Mouse (Mus musculus): ENCODE data around the gene A430005L14Rik.

DNA sequence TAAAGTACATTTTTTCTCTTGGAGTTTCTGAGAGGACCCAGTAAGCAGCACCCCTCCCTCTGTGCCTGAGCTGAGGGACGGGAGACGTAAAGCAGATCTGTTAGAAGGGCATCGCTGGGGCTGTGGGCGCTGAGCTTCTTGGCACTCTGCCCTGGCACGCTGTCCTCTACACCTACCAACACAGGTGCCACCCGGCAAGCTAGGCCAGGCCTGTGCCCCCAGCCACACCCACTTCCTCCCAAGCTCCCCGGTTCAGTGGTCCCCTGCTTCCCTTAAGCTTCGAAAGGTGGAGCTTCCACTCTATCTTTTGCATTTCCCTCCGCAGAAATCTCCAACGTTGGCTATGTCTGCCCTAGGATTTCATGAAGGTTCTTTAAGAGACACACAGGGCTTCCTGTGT, 22.2 kb downstream of the A430005L14Rik start:
- no peak for TF ChIP-seq POLR2A (IDR thresholded peaks at IDR 0.05; ENCODE audit: low read depth, low read length)
- TF ChIP-seq CTCF (IDR thresholded peaks at IDR 0.05; ENCODE audit: extremely low read depth, insufficient read depth, insufficient read length, insufficient replicate concordance), result no peak

Data from spleen, adult 2 months (tissue).